Mouse (Mus musculus): ENCODE results near the gene A3galt2. TPM values are rescaled to one million over a fixed set of nuclear protein-coding genes. Genes with fewer than 3 reads are reported as not detected.

A3galt2 gene
- total and polyA plus RNA-seq, 2 experiments from 2014 or later, result 0.05 to 0.38 TPM

- Histone ChIP-seq H3K4me2 (ENCODE audit: low read depth, low read length, poor library complexity, severe bottlenecking) (peak overlapping the region; percentile 21), H3K4me3 (ENCODE audit: low read depth, low read length) (no peak overlapping the region), H3K9me3 (ENCODE audit: low read length) (no peaks in the 10 kb centered on the region), H3K9ac (replicated peaks; ENCODE audit: low read length, poor library complexity, severe bottlenecking) (0 out of 2 replicates have a peak overlapping the region, but pooled peaks have one; percentile 24), H3K4me1 (ENCODE audit: insufficient read depth, low read length) (peaks cover 27% of the 10 kb centered on the region), H3K27ac (ENCODE audit: low read depth, low read length) (peak overlapping the region; percentile 90), H3K36me3 (ENCODE audit: insufficient read depth, low read length) (peaks cover 2% of the 10 kb centered on the region; the same call in 1 of the 2 replicates), H3K27me3 (ENCODE audit: insufficient read depth, low read length) (no peaks in the 10 kb centered on the region)
- ATAC-seq (ENCODE audit: low FRiP score) (no peak), DNase-seq (ENCODE audit: low spot score) (no peak)
- 8% methylated on average over 4 of the region's 4 CpGs for WGBS
- no peak for TF ChIP-seq CTCF (IDR thresholded peaks at IDR 0.05)
Observed at GRCm38 (mm10) chr4:128716279-128716678, 38.9 kb upstream of the A3galt2 start.

- H3K4me2 ChIP-seq (ENCODE audit: low read depth, low read length, poor library complexity, severe bottlenecking), result no peak overlapping the region
- no peaks in the 10 kb centered on the region for H3K9me3 ChIP-seq (ENCODE audit: low read length)
- peaks cover 2% of the 10 kb centered on the region; the same call in 1 of the 2 replicates for H3K36me3 ChIP-seq (ENCODE audit: insufficient read depth, low read length)
- DNase-seq (ENCODE audit: low spot score) (no peak), ATAC-seq (ENCODE audit: low FRiP score) (no peak)
- no peaks in the 10 kb centered on the region for H3K27me3 ChIP-seq (ENCODE audit: insufficient read depth, low read length)
- H3K4me3 ChIP-seq (ENCODE audit: low read depth, low read length), result no peak overlapping the region
- WGBS, result 27% methylated on average over 9 of the region's 9 CpGs
- peaks cover 27% of the 10 kb centered on the region for H3K4me1 ChIP-seq (ENCODE audit: insufficient read depth, low read length)
- no peak overlapping the region for H3K9ac ChIP-seq (replicated peaks; ENCODE audit: low read length, poor library complexity, severe bottlenecking)
- peak overlapping the region; percentile 90 for H3K27ac ChIP-seq (ENCODE audit: low read depth, low read length)
- TF ChIP-seq CTCF (IDR thresholded peaks at IDR 0.05), result no peak
Observed at GRCm38 (mm10) chr4:128716731-128717130, 38.4 kb upstream of the A3galt2 start.

GRCm38 (mm10) chr4:128720110-128720509, 35.1 kb upstream of the A3galt2 start:
- peaks cover 25% of the 10 kb centered on the region for H3K4me1 ChIP-seq (ENCODE audit: insufficient read depth, low read length)
- peaks cover 3% of the 10 kb centered on the region; the same call in 1 of the 2 replicates for H3K36me3 ChIP-seq (ENCODE audit: insufficient read depth, low read length)
- no peak overlapping the region for H3K4me2 ChIP-seq (ENCODE audit: low read depth, low read length, poor library complexity, severe bottlenecking)
- peak; percentile 36 for TF ChIP-seq CTCF (IDR thresholded peaks at IDR 0.05)
- no peak overlapping the region for H3K9ac ChIP-seq (replicated peaks; ENCODE audit: low read length, poor library complexity, severe bottlenecking)
- no peaks in the 10 kb centered on the region for H3K9me3 ChIP-seq (ENCODE audit: low read length)
- H3K27me3 ChIP-seq (ENCODE audit: insufficient read depth, low read length), result no peaks in the 10 kb centered on the region
- ATAC-seq (ENCODE audit: low FRiP score) (no peak), DNase-seq (ENCODE audit: low spot score) (peak; percentile 84)
- H3K4me3 ChIP-seq (ENCODE audit: low read depth, low read length), result no peak overlapping the region
- WGBS, result 26% methylated on average over 5 of the region's 5 CpGs
- 0 out of 2 replicates have a peak overlapping the region, but pooled peaks have one; percentile 13 for H3K27ac ChIP-seq (ENCODE audit: low read depth, low read length)

- no peak overlapping the region for H3K27ac ChIP-seq (ENCODE audit: low read depth, low read length)
- ATAC-seq (ENCODE audit: low FRiP score), result no peak
- H3K36me3 ChIP-seq (ENCODE audit: insufficient read depth, low read length), result peaks cover 3% of the 10 kb centered on the region; the same call in 1 of the 2 replicates
- no peak overlapping the region for H3K4me2 ChIP-seq (ENCODE audit: low read depth, low read length, poor library complexity, severe bottlenecking)
- peaks cover 14% of the 10 kb centered on the region for H3K4me1 ChIP-seq (ENCODE audit: insufficient read depth, low read length)
- TF ChIP-seq CTCF (IDR thresholded peaks at IDR 0.05), result no peak
- DNase-seq (ENCODE audit: low spot score), result peak; percentile 70
- H3K4me3 ChIP-seq (ENCODE audit: low read depth, low read length), result no peak overlapping the region
- WGBS, result 41% methylated on average over 9 of the region's 9 CpGs
- H3K9ac ChIP-seq (replicated peaks; ENCODE audit: low read length, poor library complexity, severe bottlenecking), result no peak overlapping the region; the same call in 1 of the 2 replicates
- H3K9me3 ChIP-seq (ENCODE audit: low read length), result no peaks in the 10 kb centered on the region
- no peaks in the 10 kb centered on the region for H3K27me3 ChIP-seq (ENCODE audit: insufficient read depth, low read length)
Observed at GRCm38 (mm10) chr4:128721061-128721648, 34.0 kb upstream of the A3galt2 start.

GRCm38 (mm10) chr4:128721761-128722160, 33.4 kb upstream of the A3galt2 start:
- TF ChIP-seq CTCF (IDR thresholded peaks at IDR 0.05), result no peak
- DNase-seq (ENCODE audit: low spot score) (no peak), ATAC-seq (ENCODE audit: low FRiP score) (no peak)
- Histone ChIP-seq H3K27me3 (ENCODE audit: insufficient read depth, low read length) (no peaks in the 10 kb centered on the region), H3K9ac (replicated peaks; ENCODE audit: low read length, poor library complexity, severe bottlenecking) (no peak overlapping the region; the same call in 1 of the 2 replicates), H3K4me1 (ENCODE audit: insufficient read depth, low read length) (peaks cover 8% of the 10 kb centered on the region; the same call in 1 of the 2 replicates), H3K9me3 (ENCODE audit: low read length) (no peaks in the 10 kb centered on the region), H3K4me3 (ENCODE audit: low read depth, low read length) (no peak overlapping the region), H3K4me2 (ENCODE audit: low read depth, low read length, poor library complexity, severe bottlenecking) (no peak overlapping the region), H3K27ac (ENCODE audit: low read depth, low read length) (no peak overlapping the region), H3K36me3 (ENCODE audit: insufficient read depth, low read length) (peaks cover 3% of the 10 kb centered on the region; the same call in 1 of the 2 replicates)
- 78% methylated on average over 4 of the region's 4 CpGs for WGBS

GRCm38 (mm10) chr4:128722932-128723331, 32.2 kb upstream of the A3galt2 start:
- Histone ChIP-seq H3K4me1 (ENCODE audit: insufficient read depth, low read length) (0 out of 2 replicates have a peak, but pooled peaks cover 7% of the 10 kb centered on the region), H3K9ac (replicated peaks; ENCODE audit: low read length, poor library complexity, severe bottlenecking) (no peak overlapping the region), H3K27me3 (ENCODE audit: insufficient read depth, low read length) (no peaks in the 10 kb centered on the region), H3K27ac (ENCODE audit: low read depth, low read length) (no peak overlapping the region), H3K36me3 (ENCODE audit: insufficient read depth, low read length) (peaks cover 3% of the 10 kb centered on the region; the same call in 1 of the 2 replicates), H3K4me3 (ENCODE audit: low read depth, low read length) (no peak overlapping the region), H3K9me3 (ENCODE audit: low read length) (no peaks in the 10 kb centered on the region), H3K4me2 (ENCODE audit: low read depth, low read length, poor library complexity, severe bottlenecking) (no peak overlapping the region)
- no peak for TF ChIP-seq CTCF (IDR thresholded peaks at IDR 0.05)
- DNase-seq (ENCODE audit: low spot score) (no peak), ATAC-seq (ENCODE audit: low FRiP score) (no peak)
- 75% methylated on average over 8 of the region's 8 CpGs for WGBS

All from midbrain, postnatal 0 days (tissue).